ENCODE assay signal across 9 mouse cellular contexts in the genomic region with DNA sequence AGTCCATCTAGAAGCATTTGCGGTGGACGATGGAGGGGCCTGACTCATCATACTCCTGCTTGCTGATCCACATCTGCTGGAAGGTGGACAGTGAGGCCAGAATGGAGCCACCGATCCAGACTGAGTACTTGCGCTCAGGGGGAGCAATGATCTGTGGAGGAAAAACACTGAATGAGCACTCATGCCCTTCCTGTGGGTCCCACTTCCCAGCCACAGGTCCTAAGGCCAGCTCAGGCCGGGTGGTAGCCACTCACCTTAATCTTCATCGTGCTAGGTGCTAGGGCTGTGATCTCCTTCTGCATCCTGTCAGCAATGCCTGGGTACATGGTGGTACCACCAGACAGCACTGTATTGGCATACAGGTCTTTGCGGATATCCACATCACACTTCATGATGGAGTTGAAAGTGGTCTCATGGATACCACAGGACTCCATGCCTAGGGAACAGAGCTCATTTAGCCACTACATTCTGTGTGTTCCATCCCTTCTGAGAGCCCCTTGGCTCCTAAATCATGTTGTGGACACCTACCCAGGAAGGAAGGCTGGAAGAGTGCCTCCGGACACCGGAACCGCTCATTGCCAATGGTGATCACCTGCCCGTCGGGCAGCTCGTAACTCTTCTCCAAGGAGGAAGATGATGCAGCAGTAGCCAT. TPM values are rescaled to one million over a fixed set of nuclear protein-coding genes. Genes with fewer than 3 reads are reported as not detected.
DNase-seq lines count a peak whose midpoint lies in the region; ATAC-seq and TF ChIP-seq lines count a peak whose summit lies in the region.
"Not testable (repeated sequence)": the region's sequence is repeated elsewhere in the genome, so short reads cannot be mapped to it uniquely, and the experiment has no call there.
"Had no signal": no experiment of that assay in that cellular context is flagged by ENCODE, and none has a peak within 500 bp of the region (broad histone marks: within the 10 kb centered on the region; RNA-seq: fewer than 3 reads in every experiment).

No protein-coding gene starts in this region.

- H3K4me2 ChIP-seq in hindbrain, embryonic 16.5 days (ENCODE audit: low read length) = peak overlapping the region; percentile 71

- peak overlapping the region; percentile 64 for H3K4me3 ChIP-seq in bone marrow, adult 2 months (replicated peaks; ENCODE audit: control insufficient read depth, low read depth, low read length)
- peak overlapping the region; percentile 51 for H3K4me3 ChIP-seq in forebrain, embryonic 10.5 days
- H3K4me3 ChIP-seq in heart, embryonic 10.5 days = peak overlapping the region; percentile 57
- peak overlapping the region; percentile 49 for H3K4me3 ChIP-seq in hindbrain, embryonic 16.5 days (ENCODE audit: low read length)
- peak overlapping the region; percentile 64 for H3K4me3 ChIP-seq in lung, adult 2 months (replicated peaks; ENCODE audit: extremely low read depth, low read depth, low read length)
- H3K4me3 ChIP-seq in testis, adult 2 months (ENCODE audit: control insufficient read depth, low read depth, low read length) = peak overlapping the region; percentile 62

- TF ChIP-seq CTCF in bone marrow, adult 2 months (IDR thresholded peaks at IDR 0.05; ENCODE audit: control insufficient read depth, insufficient read depth, low read length); lung, adult 2 months (IDR thresholded peaks at IDR 0.05; ENCODE audit: insufficient read depth, low read length); testis, adult 2 months (IDR thresholded peaks at IDR 0.05; ENCODE audit: control insufficient read depth, insufficient read depth, insufficient replicate concordance, low read depth, low read length): not testable (repeated sequence)

- H3K27ac ChIP-seq in bone marrow, adult 2 months (ENCODE audit: control insufficient read depth, insufficient read depth, low read depth, low read length, poor library complexity); hindbrain, embryonic 16.5 days (ENCODE audit: low read depth, low read length); testis, adult 2 months (ENCODE audit: control insufficient read depth, insufficient read depth, low read depth, low read length): not testable (repeated sequence)
- H3K27ac ChIP-seq in forebrain, embryonic 10.5 days = 0 out of 2 replicates have a peak overlapping the region, but pooled peaks have one; percentile 15
- H3K27ac ChIP-seq in heart, embryonic 10.5 days = peak overlapping the region; percentile 77

- H3K36me3 ChIP-seq in forebrain, embryonic 10.5 days (replicated peaks) = peaks cover 25% of the 10 kb centered on the region
- H3K36me3 ChIP-seq in heart, embryonic 10.5 days = peaks cover 16% of the 10 kb centered on the region
- H3K36me3 ChIP-seq in hindbrain, embryonic 16.5 days (ENCODE audit: control insufficient read depth, insufficient read depth, low read length); testis, adult 2 months (ENCODE audit: control insufficient read depth, insufficient read depth, low read length): not testable (repeated sequence)

- H3K9ac ChIP-seq in hindbrain, embryonic 16.5 days (ENCODE audit: low read depth, low read length) = peak overlapping the region; percentile 57

- not testable (repeated sequence) for TF ChIP-seq POLR2A in bone marrow, adult 2 months (IDR thresholded peaks at IDR 0.05; ENCODE audit: borderline replicate concordance, control insufficient read depth, low read depth, low read length); testis, adult 2 months (IDR thresholded peaks at IDR 0.05; ENCODE audit: control insufficient read depth, low read depth, low read length)
- 0 out of 2 replicates have a peak, but pooled peaks have one; percentile 35 for TF ChIP-seq POLR2A in lung, adult 2 months (IDR thresholded peaks at IDR 0.05; ENCODE audit: borderline replicate concordance, extremely low read depth, low read depth, low read length)

- H3K27me3 ChIP-seq in forebrain, embryonic 10.5 days (ENCODE audit: poor library complexity, severe bottlenecking); heart, embryonic 10.5 days (ENCODE audit: insufficient read depth, poor library complexity, severe bottlenecking); hindbrain, embryonic 16.5 days (replicated peaks; ENCODE audit: control insufficient read depth, insufficient read depth, low read length); testis, adult 2 months (ENCODE audit: control insufficient read depth, insufficient read depth, low read length): not testable (repeated sequence)

- not testable (repeated sequence) for H3K4me1 ChIP-seq in bone marrow, adult 2 months (ENCODE audit: control insufficient read depth, insufficient read depth, low read length)
- peaks cover 44% of the 10 kb centered on the region for H3K4me1 ChIP-seq in forebrain, embryonic 10.5 days
- peaks cover 22% of the 10 kb centered on the region for H3K4me1 ChIP-seq in heart, embryonic 10.5 days
- H3K4me1 ChIP-seq in hindbrain, embryonic 16.5 days (ENCODE audit: control insufficient read depth, insufficient read depth, low read depth, low read length) = peaks cover 27% of the 10 kb centered on the region
- H3K4me1 ChIP-seq in lung, adult 2 months (ENCODE audit: control insufficient read depth, insufficient read depth, low read length) = peaks cover 24% of the 10 kb centered on the region
- peaks cover 18% of the 10 kb centered on the region for H3K4me1 ChIP-seq in testis, adult 2 months (ENCODE audit: control insufficient read depth, insufficient read depth, low read length)

- not testable (repeated sequence) for ATAC-seq in hindbrain, embryonic 16.5 days

- WGBS in bone marrow, adult 2 months = 38% methylated on average over 11 of the region's 13 CpGs
- WGBS in forebrain, embryonic 10.5 days = 85% methylated on average over 11 of the region's 13 CpGs
- WGBS in heart, embryonic 10.5 days = 60% methylated on average over 11 of the region's 13 CpGs
- WGBS in hindbrain, embryonic 16.5 days = 44% methylated on average over 10 of the region's 13 CpGs
- 10% methylated on average over 8 of the region's 13 CpGs for WGBS in lung, adult 2 months

- H3K9me3 ChIP-seq in forebrain, embryonic 10.5 days; heart, embryonic 10.5 days; hindbrain, embryonic 16.5 days (ENCODE audit: control insufficient read depth, low read length): not testable (repeated sequence)

- DNase-seq in forebrain, embryonic 10.5 days (ENCODE audit: extremely low spot score, low spot score); lung, adult 2 months: not testable (repeated sequence)
- DNase-seq in heart, embryonic 10.5 days (ENCODE audit: low spot score) = peak; percentile 69
- DNase-seq in layer of hippocampus, adult 8-10 months (ENCODE audit: low spot score in 2 of 2) = peak; percentile 4 to 14
- peak; percentile 23 for DNase-seq in neural tube, embryonic 10.5 days (ENCODE audit: extremely low spot score, low spot score)

RNA-seq across cellular contexts. Expression of gene Actg1, which starts 1.8 kb away (rescaled TPM):
- polyA plus RNA-seq in bone marrow, adult 2 months (2011; ENCODE audit: insufficient read depth, insufficient read length, low replicate concordance, missing spikeins) = 387 and 760 TPM in 2 replicates
- polyA plus RNA-seq in forebrain, embryonic 10.5 days (2016; fragmentation: Nextera tagmentation; extraction: Ambion mirVana) = 2,559 and 2,733 TPM in 2 replicates
- polyA plus RNA-seq in heart, embryonic 10.5 days (2016; fragmentation: Nextera tagmentation; extraction: Ambion mirVana) = 1,513 and 2,033 TPM in 2 replicates
- polyA plus RNA-seq in hindbrain, embryonic 16.5 days (2015; fragmentation: Nextera tagmentation; extraction: Ambion mirVana) = 4,199 and 4,222 TPM in 2 replicates
- total RNA-seq in layer of hippocampus, adult 8-10 months (2022) = 1,000 to 10,000 TPM; 1,218 to 1,398 (median 1,309) TPM
- polyA plus RNA-seq in lung, adult 2 months (2012; rRNA removed) = 941 and 1,175 TPM in 2 replicates
- 670 and 672 TPM in 2 replicates for polyA plus RNA-seq in testis, adult 2 months (2012; rRNA removed)

RNA-seq across cellular contexts. Expression of gene Fscn2, which starts 14.8 kb away (rescaled TPM):
- not detected in 2 replicates for polyA plus RNA-seq in bone marrow, adult 2 months (2011; ENCODE audit: insufficient read depth, insufficient read length, low replicate concordance, missing spikeins)
- 0.32 TPM in 1 of 2 replicates, not detected in the other for polyA plus RNA-seq in forebrain, embryonic 10.5 days (2016; fragmentation: Nextera tagmentation; extraction: Ambion mirVana)
- polyA plus RNA-seq in heart, embryonic 10.5 days (2016; fragmentation: Nextera tagmentation; extraction: Ambion mirVana) = 0.25 and 0.49 TPM in 2 replicates
- polyA plus RNA-seq in hindbrain, embryonic 16.5 days (2015; fragmentation: Nextera tagmentation; extraction: Ambion mirVana) = 0.66 and 1.6 TPM in 2 replicates
- total RNA-seq in layer of hippocampus, adult 8-10 months (2022) = under 1 TPM in 3 of 4 experiments, not detected in 1; 0.49 to 0.79 (median 0.73) TPM
- polyA plus RNA-seq in lung, adult 2 months (2012; rRNA removed) = 0.06 and 0.60 TPM in 2 replicates
- 1.6 and 2.1 TPM in 2 replicates for polyA plus RNA-seq in testis, adult 2 months (2012; rRNA removed)
- total RNA-seq: monocyte, adult 5-6 weeks had no signal

RNA-seq across cellular contexts. Expression of gene Faap100, which starts 32.1 kb away (rescaled TPM):
- 3.1 and 10.9 TPM in 2 replicates for polyA plus RNA-seq in bone marrow, adult 2 months (2011; ENCODE audit: insufficient read depth, insufficient read length, low replicate concordance, missing spikeins)
- polyA plus RNA-seq in forebrain, embryonic 10.5 days (2016; fragmentation: Nextera tagmentation; extraction: Ambion mirVana) = 33.8 and 36.0 TPM in 2 replicates
- 32.5 and 35.9 TPM in 2 replicates for polyA plus RNA-seq in heart, embryonic 10.5 days (2016; fragmentation: Nextera tagmentation; extraction: Ambion mirVana)
- 103 and 109 TPM in 2 replicates for polyA plus RNA-seq in hindbrain, embryonic 16.5 days (2015; fragmentation: Nextera tagmentation; extraction: Ambion mirVana)
- total RNA-seq in layer of hippocampus, adult 8-10 months (2022) = 10 to 100 TPM; 16.8 to 19.8 (median 18.7) TPM
- 61.9 and 67.1 TPM in 2 replicates for polyA plus RNA-seq in lung, adult 2 months (2012; rRNA removed)
- polyA plus RNA-seq in testis, adult 2 months (2012; rRNA removed) = 57.8 and 67.1 TPM in 2 replicates
